Mouse (Mus musculus): Measurements from ENCODE around the gene Klrg1. TPM values are rescaled to one million over a fixed set of nuclear protein-coding genes. Genes with fewer than 3 reads are reported as not detected.

Gene Klrg1
- polyA plus RNA-seq, 1 experiment from 2014 or later = not detected

- H3K27me3 ChIP-seq = no peaks in the 10 kb centered on the region
- H3K4me3 ChIP-seq = no peak overlapping the region
- no peak overlapping the region for H3K9ac ChIP-seq
- no peak overlapping the region for H3K27ac ChIP-seq
- no peaks in the 10 kb centered on the region for H3K4me1 ChIP-seq (replicated peaks)
- no peaks in the 10 kb centered on the region for H3K36me3 ChIP-seq
- no peaks in the 10 kb centered on the region for H3K9me3 ChIP-seq (replicated peaks)
- WGBS = 81% methylated on average over 4 of the region's 4 CpGs
- H3K4me2 ChIP-seq = no peak overlapping the region
- ATAC-seq (replicated peaks; ENCODE audit: insufficient number of reproducible peaks, insufficient read depth, low FRiP score, low read depth) = no peak
Measured at GRCm38 (mm10) chr6:122269170-122269569, 13.5 kb downstream of the Klrg1 start.

- no peaks in the 10 kb centered on the region for H3K4me1 ChIP-seq (replicated peaks)
- ATAC-seq (replicated peaks; ENCODE audit: insufficient number of reproducible peaks, insufficient read depth, low FRiP score, low read depth) = no peak
- H3K27ac ChIP-seq = no peak overlapping the region
- no peak overlapping the region for H3K9ac ChIP-seq
- H3K4me3 ChIP-seq = no peak overlapping the region
- H3K36me3 ChIP-seq = no peaks in the 10 kb centered on the region
- no peaks in the 10 kb centered on the region for H3K27me3 ChIP-seq
- H3K9me3 ChIP-seq (replicated peaks) = no peaks in the 10 kb centered on the region
- H3K4me2 ChIP-seq = no peak overlapping the region
- WGBS = 20% methylated on average over 3 of the region's 3 CpGs
Measured at GRCm38 (mm10) chr6:122268561-122268960, 14.1 kb downstream of the Klrg1 start.

GRCm38 (mm10) chr6:122262543-122262942, 20.1 kb downstream of the Klrg1 start:
- no peak overlapping the region for H3K27ac ChIP-seq

GRCm38 (mm10) chr6:122252146-122252545, 30.5 kb downstream of the Klrg1 start:
- no peak overlapping the region for H3K27ac ChIP-seq
- H3K9me3 ChIP-seq (replicated peaks) = no peaks in the 10 kb centered on the region
- WGBS = 41% methylated on average over 1 of the region's 1 CpGs
- no peaks in the 10 kb centered on the region for H3K36me3 ChIP-seq
- H3K4me1 ChIP-seq (replicated peaks) = no peaks in the 10 kb centered on the region
- no peak overlapping the region for H3K9ac ChIP-seq
- no peaks in the 10 kb centered on the region for H3K27me3 ChIP-seq
- H3K4me2 ChIP-seq = no peak overlapping the region
- no peak for ATAC-seq (replicated peaks; ENCODE audit: insufficient number of reproducible peaks, insufficient read depth, low FRiP score, low read depth)
- no peak overlapping the region for H3K4me3 ChIP-seq

More at GRCm38 (mm10) chr6:122262543-122262942, 20.1 kb downstream of the Klrg1 start:
- Histone ChIP-seq H3K4me1 (replicated peaks) (no peaks in the 10 kb centered on the region), H3K36me3 (no peaks in the 10 kb centered on the region), H3K4me2 (no peak overlapping the region), H3K9me3 (replicated peaks) (no peaks in the 10 kb centered on the region), H3K9ac (no peak overlapping the region), H3K4me3 (no peak overlapping the region), H3K27me3 (peaks cover 10% of the 10 kb centered on the region; the same call in 1 of the 2 replicates)
- 90% methylated on average over 8 of the region's 8 CpGs for WGBS
- ATAC-seq (replicated peaks; ENCODE audit: insufficient number of reproducible peaks, insufficient read depth, low FRiP score, low read depth) = no peak

GRCm38 (mm10) chr6:122250033-122250432, 32.6 kb downstream of the Klrg1 start:
- 54% methylated on average over 4 of the region's 4 CpGs for WGBS
- no peaks in the 10 kb centered on the region for H3K36me3 ChIP-seq
- H3K9me3 ChIP-seq (replicated peaks) = no peaks in the 10 kb centered on the region
- no peak overlapping the region for H3K4me2 ChIP-seq
- H3K9ac ChIP-seq = no peak overlapping the region
- no peak overlapping the region for H3K27ac ChIP-seq
- H3K27me3 ChIP-seq = no peaks in the 10 kb centered on the region
- no peaks in the 10 kb centered on the region for H3K4me1 ChIP-seq (replicated peaks)
- ATAC-seq (replicated peaks; ENCODE audit: insufficient number of reproducible peaks, insufficient read depth, low FRiP score, low read depth) = no peak
- H3K4me3 ChIP-seq = no peak overlapping the region

Other genes with a start within 250 kb of the Klrg1 start
- gene M6pr, start 25.8 kb upstream of the Klrg1 start, polyA plus RNA-seq (2015; fragmentation: Nextera tagmentation; extraction: Ambion mirVana) = 65.0 and 77.4 TPM in 2 replicates
- gene Phc1, start 57.7 kb upstream of the Klrg1 start, polyA plus RNA-seq (2015; fragmentation: Nextera tagmentation; extraction: Ambion mirVana) = 8.5 and 11.5 TPM in 2 replicates
- gene Rimklb, start 215.9 kb upstream of the Klrg1 start, polyA plus RNA-seq (2015; fragmentation: Nextera tagmentation; extraction: Ambion mirVana) = 0.94 and 4.5 TPM in 2 replicates
- gene Mfap5, start 223.0 kb upstream of the Klrg1 start, polyA plus RNA-seq (2015; fragmentation: Nextera tagmentation; extraction: Ambion mirVana) = 32.9 and 36.3 TPM in 2 replicates

All from heart, embryonic 15.5 days (tissue).